Mouse (Mus musculus) midbrain, embryonic 12.5 days (tissue): ENCODE measurements at regions not wholly inside any gene's neighbourhood (a gene's known extent, or its start where the extent isn't known, plus 50 kb on each side); places are given as distances from the start of the nearest gene placed in this dataset.

Source experiments
- ATAC-seq: fragments of 200-750 bp; cut with Nextera tagmentation; 2 replicates; pipeline ENCODE4 v1.8.0; 2017; ENCODE audit warnings: low read depth, moderate TSS enrichment, moderate library complexity; ENCODE audit not compliant: low FRiP score
- H3K27ac ChIP-seq: fragments of 300-500 bp; sonication (generic); replicated peaks from 2 replicates; pipeline ENCODE4 v1.5.1; 2016; ENCODE audit warnings: mild to moderate bottlenecking
- H3K27me3 ChIP-seq: fragments of 300-500 bp; sonication (generic); 2 replicates; pipeline ENCODE4 v1.6.1; 2016; ENCODE audit warnings: mild to moderate bottlenecking
- H3K36me3 ChIP-seq: fragments of 300-500 bp; sonication (generic); 2 replicates; pipeline ENCODE4 v1.6.1; 2016
- H3K4me1 ChIP-seq: fragments of 300-500 bp; sonication (generic); 2 replicates; pipeline ENCODE4 v1.6.1; 2016
- H3K4me2 ChIP-seq: fragments of 300-500 bp; sonication (generic); replicated peaks from 2 replicates; pipeline ENCODE4 v1.6.1; 2016; ENCODE audit warnings: mild to moderate bottlenecking, moderate library complexity
- H3K4me3 ChIP-seq: fragments of 300-500 bp; sonication (generic); 2 replicates; pipeline ENCODE4 v1.5.1; 2016; ENCODE audit warnings: mild to moderate bottlenecking
- H3K9ac ChIP-seq: fragments of 300-500 bp; sonication (generic); replicated peaks from 2 replicates; pipeline ENCODE4 v1.6.1; 2016; ENCODE audit warnings: mild to moderate bottlenecking, moderate library complexity
- H3K9me3 ChIP-seq: fragments of 300-500 bp; sonication (generic); 2 replicates; pipeline ENCODE4 v1.6.1; 2016; ENCODE audit warnings: mild to moderate bottlenecking
- WGBS: fragments of 180-500 bp; shearing (Covaris S2); methylation state at CpG from one replicate; pipeline ENCODE4 v1.1.7; 2016; 5-methylcytosine and 5-hydroxymethylcytosine counted together

DNA sequence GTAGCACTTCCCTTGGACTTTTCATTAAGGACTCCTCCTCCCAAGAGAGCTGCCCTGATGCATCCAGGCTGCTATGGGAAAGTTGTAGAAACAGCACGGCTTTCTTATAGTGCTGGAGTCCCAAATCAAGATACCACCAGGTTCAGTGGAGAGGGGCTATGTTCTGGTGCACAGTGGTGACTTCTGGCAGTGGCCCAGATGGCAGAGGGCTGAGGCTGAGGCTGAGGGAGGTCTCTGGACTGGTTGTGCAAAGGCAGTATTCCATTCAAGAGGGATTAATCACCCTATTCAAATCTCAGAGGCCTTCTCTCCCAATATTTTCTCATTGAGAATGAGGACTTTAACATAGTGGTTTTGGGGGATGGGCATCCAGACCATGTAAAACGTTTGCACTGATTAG lies 82.3 kb upstream of the Mki67 start:
- H3K9me3 ChIP-seq = no peaks in the 10 kb centered on the region
- H3K4me3 ChIP-seq = no peak overlapping the region
- peaks cover 23% of the 10 kb centered on the region for H3K4me1 ChIP-seq
- H3K4me2 ChIP-seq = no peak overlapping the region
- WGBS = 53% methylated on average over 2 of the region's 2 CpGs
- H3K27me3 ChIP-seq = no peaks in the 10 kb centered on the region
- H3K9ac ChIP-seq = no peak overlapping the region
- no peak overlapping the region for H3K27ac ChIP-seq
- ATAC-seq = no peak
- no peaks in the 10 kb centered on the region for H3K36me3 ChIP-seq

DNA sequence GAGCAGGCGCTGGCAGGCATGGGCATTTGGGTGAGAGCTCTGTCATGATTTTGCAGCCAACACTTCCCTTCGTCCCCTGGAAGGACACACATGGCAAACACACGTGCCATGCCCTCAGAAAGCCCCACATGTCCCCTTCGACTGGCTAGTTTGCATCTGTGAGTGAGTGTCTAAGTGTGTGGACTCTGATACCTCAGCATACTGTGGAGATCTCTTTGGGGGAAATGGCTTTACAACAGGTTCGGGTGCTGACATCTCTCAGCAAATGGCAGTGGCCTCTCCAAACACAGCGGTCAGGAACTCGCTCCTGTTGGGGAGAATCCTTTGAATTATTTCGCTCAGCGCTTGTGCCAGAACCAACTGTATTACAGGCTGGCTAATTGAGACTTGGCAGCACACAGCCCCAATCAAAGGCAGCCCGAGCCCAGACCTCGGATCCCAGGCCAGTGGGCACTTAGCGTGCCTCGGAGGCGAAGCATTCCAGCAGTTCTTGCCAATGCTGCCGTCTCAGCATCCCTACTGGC lies 86.5 kb upstream of the Mki67 start:
- WGBS = 90% methylated on average over 15 of the region's 15 CpGs
- no peak overlapping the region for H3K4me3 ChIP-seq
- no peak overlapping the region for H3K9ac ChIP-seq
- peaks cover 6% of the 10 kb centered on the region; the same call in 1 of the 2 replicates for H3K4me1 ChIP-seq
- no peaks in the 10 kb centered on the region for H3K27me3 ChIP-seq
- no peak overlapping the region for H3K27ac ChIP-seq
- no peak overlapping the region for H3K4me2 ChIP-seq
- ATAC-seq = no peak
- no peaks in the 10 kb centered on the region for H3K36me3 ChIP-seq
- no peaks in the 10 kb centered on the region for H3K9me3 ChIP-seq

GRCm38 (mm10) chr7:135804730-135805129 lies 88.6 kb upstream of the Mki67 start:
- Histone ChIP-seq H3K4me1 (no peaks in the 10 kb centered on the region), H3K27ac (no peak overlapping the region), H3K9ac (no peak overlapping the region), H3K9me3 (no peaks in the 10 kb centered on the region), H3K4me2 (no peak overlapping the region), H3K27me3 (no peaks in the 10 kb centered on the region), H3K36me3 (no peaks in the 10 kb centered on the region), H3K4me3 (no peak overlapping the region)
- 63% methylated on average over 7 of the region's 7 CpGs for WGBS
- no peak for ATAC-seq

DNA sequence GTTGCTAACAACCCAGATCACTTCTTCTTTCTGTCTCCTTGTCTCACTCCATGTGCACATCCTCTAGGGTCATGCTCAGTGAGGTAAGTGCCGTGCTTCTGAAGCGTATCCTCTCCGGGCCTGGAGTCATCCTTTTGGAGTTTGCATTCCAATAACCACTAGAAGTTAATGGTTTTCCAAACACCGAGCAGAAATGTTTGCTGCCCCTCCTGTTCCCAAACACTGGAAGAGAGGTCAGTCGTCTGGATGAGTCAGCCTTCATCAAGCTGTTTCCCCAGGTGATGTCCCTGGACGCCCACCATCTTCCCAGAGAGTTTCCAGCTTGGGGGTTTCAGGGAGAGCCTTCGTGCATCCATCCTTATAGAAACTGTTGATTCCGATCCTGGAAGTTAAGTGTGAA lies 90.0 kb upstream of the Mki67 start:
- no peaks in the 10 kb centered on the region for H3K36me3 ChIP-seq
- H3K27ac ChIP-seq = no peak overlapping the region
- H3K9me3 ChIP-seq = no peaks in the 10 kb centered on the region
- no peak for ATAC-seq
- WGBS = 81% methylated on average over 8 of the region's 8 CpGs
- H3K4me3 ChIP-seq = no peak overlapping the region
- no peak overlapping the region for H3K4me2 ChIP-seq
- H3K9ac ChIP-seq = no peak overlapping the region
- H3K27me3 ChIP-seq = no peaks in the 10 kb centered on the region
- peaks cover 3% of the 10 kb centered on the region; the same call in 1 of the 2 replicates for H3K4me1 ChIP-seq

DNA sequence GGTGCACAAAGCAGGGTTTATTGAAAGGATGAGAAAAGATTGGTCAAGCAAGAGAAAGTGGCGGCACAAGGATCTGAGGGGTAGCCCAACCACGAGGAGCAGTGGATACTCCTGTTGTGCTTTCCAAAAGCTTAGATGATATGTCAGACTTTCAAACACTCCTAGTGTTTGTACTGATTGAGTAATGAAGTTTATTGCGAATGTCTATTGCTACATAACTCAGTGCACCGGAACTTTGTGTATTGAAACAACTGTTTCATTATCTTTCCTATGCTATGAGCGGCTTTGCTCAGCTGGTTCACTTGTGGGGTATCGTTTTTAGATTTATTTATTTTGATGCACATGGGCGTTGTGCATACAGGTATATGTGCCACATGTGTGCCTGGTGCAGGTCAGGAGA lies 90.5 kb upstream of the Mki67 start:
- WGBS = 88% methylated on average over 7 of the region's 7 CpGs
- H3K27ac ChIP-seq = no peak overlapping the region
- no peak overlapping the region for H3K9ac ChIP-seq
- ATAC-seq = no peak
- no peak overlapping the region for H3K4me2 ChIP-seq
- no peak overlapping the region for H3K4me3 ChIP-seq
- H3K36me3 ChIP-seq = no peaks in the 10 kb centered on the region
- no peaks in the 10 kb centered on the region for H3K27me3 ChIP-seq
- peaks cover 5% of the 10 kb centered on the region; the same call in 1 of the 2 replicates for H3K4me1 ChIP-seq
- H3K9me3 ChIP-seq = no peaks in the 10 kb centered on the region

GRCm38 (mm10) chr7:135809167-135809566 lies 93.0 kb upstream of the Mki67 start:
- no peaks in the 10 kb centered on the region for H3K9me3 ChIP-seq
- no peak overlapping the region for H3K9ac ChIP-seq
- H3K27ac ChIP-seq = no peak overlapping the region
- no peak overlapping the region for H3K4me3 ChIP-seq
- no peaks in the 10 kb centered on the region for H3K36me3 ChIP-seq
- ATAC-seq = no peak
- WGBS = 87% methylated on average over 10 of the region's 10 CpGs
- H3K4me2 ChIP-seq = no peak overlapping the region
- peaks cover 5% of the 10 kb centered on the region; the same call in 1 of the 2 replicates for H3K4me1 ChIP-seq
- H3K27me3 ChIP-seq = no peaks in the 10 kb centered on the region

DNA sequence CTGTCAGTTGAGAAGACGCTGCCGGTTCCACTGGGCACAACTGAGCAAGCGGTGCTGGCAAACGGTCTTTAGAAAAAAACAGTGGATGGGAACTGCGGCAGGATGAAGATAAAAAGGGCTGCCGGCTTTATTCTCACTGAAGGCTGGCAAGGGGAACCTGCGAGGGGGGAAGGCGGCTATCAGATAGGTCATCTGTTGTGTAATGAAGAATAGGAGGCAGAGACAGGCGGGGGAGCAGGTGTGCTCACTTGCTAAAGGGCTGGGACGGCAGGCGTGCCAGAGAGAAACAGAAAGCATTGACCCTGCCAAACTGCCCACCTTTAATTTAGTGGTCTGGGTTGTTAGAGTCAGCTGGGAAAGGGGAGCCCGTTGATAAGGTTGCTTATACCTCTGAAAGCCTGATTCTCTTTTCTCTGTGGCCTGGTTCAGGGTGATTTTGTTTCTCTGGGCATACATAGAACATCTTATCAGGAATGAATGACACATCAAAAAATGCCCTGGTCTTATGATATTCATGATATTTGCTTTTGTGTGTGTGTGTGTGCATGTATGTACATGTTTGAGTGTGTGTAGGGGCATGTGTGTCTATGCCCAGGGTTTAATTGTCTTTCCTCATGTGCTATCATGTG lies 93.7 kb upstream of the Mki67 start:
- Histone ChIP-seq H3K36me3 (no peaks in the 10 kb centered on the region), H3K4me1 (peaks cover 5% of the 10 kb centered on the region; the same call in 1 of the 2 replicates), H3K9ac (no peak overlapping the region), H3K4me2 (no peak overlapping the region), H3K27ac (no peak overlapping the region), H3K4me3 (no peak overlapping the region), H3K27me3 (no peaks in the 10 kb centered on the region), H3K9me3 (no peaks in the 10 kb centered on the region)
- 62% methylated on average over 12 of the region's 12 CpGs for WGBS
- ATAC-seq = no peak

DNA sequence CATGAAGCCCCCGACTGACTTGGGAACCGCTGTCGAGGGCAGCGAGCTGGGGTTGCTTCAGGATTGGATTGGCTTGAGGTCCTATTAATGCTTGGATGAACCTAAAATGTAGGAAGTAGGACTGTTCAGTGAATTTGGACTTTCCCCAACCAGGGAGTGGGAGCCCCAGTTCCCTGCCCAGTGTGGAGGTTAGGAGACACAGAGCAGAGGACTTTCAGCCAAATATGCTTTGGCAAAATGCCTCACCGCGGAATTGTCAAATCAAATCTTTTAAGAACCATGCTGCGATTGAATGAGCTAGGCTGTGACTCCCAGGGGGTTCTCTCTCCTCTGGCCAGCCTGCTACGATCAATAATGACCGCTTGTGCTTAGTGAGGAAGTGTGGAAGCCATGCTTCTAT lies 94.8 kb upstream of the Mki67 start:
- H3K4me2 ChIP-seq = no peak overlapping the region
- no peaks in the 10 kb centered on the region for H3K9me3 ChIP-seq
- ATAC-seq = no peak
- H3K36me3 ChIP-seq = no peaks in the 10 kb centered on the region
- 85% methylated on average over 9 of the region's 9 CpGs for WGBS
- H3K4me3 ChIP-seq = no peak overlapping the region
- peaks cover 5% of the 10 kb centered on the region; the same call in 1 of the 2 replicates for H3K4me1 ChIP-seq
- no peak overlapping the region for H3K27ac ChIP-seq
- H3K9ac ChIP-seq = no peak overlapping the region
- no peaks in the 10 kb centered on the region for H3K27me3 ChIP-seq

DNA sequence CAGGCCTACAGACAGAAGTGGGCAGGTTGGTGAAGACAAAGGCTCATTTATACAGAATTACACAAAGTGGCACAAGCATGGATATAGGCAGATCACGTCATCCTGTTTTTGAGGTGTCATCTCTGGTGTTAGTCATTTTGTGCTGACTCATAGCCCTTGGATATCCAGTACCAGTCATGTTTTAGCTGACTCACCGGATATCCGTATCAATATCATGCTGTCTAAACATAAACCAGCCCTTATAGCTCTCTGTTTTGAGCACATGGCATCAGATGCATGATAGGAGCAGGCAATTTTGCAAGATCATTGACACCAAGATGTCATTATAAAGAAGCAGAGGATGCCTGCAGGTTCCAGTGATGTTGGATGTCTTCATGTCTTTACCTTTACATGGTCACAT lies 97.5 kb upstream of the Mki67 start:
- no peak overlapping the region for H3K4me3 ChIP-seq
- H3K9me3 ChIP-seq = no peaks in the 10 kb centered on the region
- H3K4me1 ChIP-seq = peaks cover 5% of the 10 kb centered on the region; the same call in 1 of the 2 replicates
- ATAC-seq = no peak
- 98% methylated on average over 3 of the region's 3 CpGs for WGBS
- no peaks in the 10 kb centered on the region for H3K36me3 ChIP-seq
- H3K27me3 ChIP-seq = no peaks in the 10 kb centered on the region
- H3K4me2 ChIP-seq = no peak overlapping the region
- no peak overlapping the region for H3K27ac ChIP-seq
- no peak overlapping the region for H3K9ac ChIP-seq

GRCm38 (mm10) chr7:135816191-135816590 lies 100.0 kb upstream of the Mki67 start:
- Histone ChIP-seq H3K27ac (no peak overlapping the region), H3K9me3 (no peaks in the 10 kb centered on the region), H3K36me3 (no peaks in the 10 kb centered on the region), H3K4me2 (no peak overlapping the region), H3K4me3 (no peak overlapping the region), H3K27me3 (no peaks in the 10 kb centered on the region), H3K4me1 (peaks cover under 1% of the 10 kb centered on the region; the same call in 1 of the 2 replicates), H3K9ac (no peak overlapping the region)
- ATAC-seq = no peak
- 84% methylated on average over 3 of the region's 3 CpGs for WGBS

GRCm38 (mm10) chr7:135817868-135818267 lies 101.7 kb upstream of the Mki67 start:
- 62% methylated on average over 3 of the region's 3 CpGs for WGBS
- Histone ChIP-seq H3K4me2 (no peak overlapping the region), H3K9ac (no peak overlapping the region), H3K27me3 (no peaks in the 10 kb centered on the region), H3K36me3 (no peaks in the 10 kb centered on the region), H3K27ac (no peak overlapping the region), H3K4me3 (no peak overlapping the region), H3K4me1 (no peaks in the 10 kb centered on the region), H3K9me3 (no peaks in the 10 kb centered on the region)
- ATAC-seq = no peak

- H3K4me2 ChIP-seq = no peak overlapping the region
- no peak overlapping the region for H3K4me3 ChIP-seq
- no peaks in the 10 kb centered on the region for H3K36me3 ChIP-seq
- no peaks in the 10 kb centered on the region for H3K9me3 ChIP-seq
- H3K9ac ChIP-seq = no peak overlapping the region
- ATAC-seq = no peak
- H3K27me3 ChIP-seq = no peaks in the 10 kb centered on the region
- no peak overlapping the region for H3K27ac ChIP-seq
- no peaks in the 10 kb centered on the region for H3K4me1 ChIP-seq
- WGBS = 89% methylated on average over 3 of the region's 3 CpGs
Observed at GRCm38 (mm10) chr7:135818298-135818697, 102.1 kb upstream of the Mki67 start.
